Mouse (Mus musculus) midbrain, embryonic 13.5 days (tissue): ENCODE results near the gene Ldlrad3. TPM values are rescaled to one million over a fixed set of nuclear protein-coding genes. Genes with fewer than 3 reads are reported as not detected.

Experiments
- ATAC-seq: fragments of 200-750 bp; cut with Nextera tagmentation; 2 replicates; pipeline ENCODE4 v1.8.0; 2017; ENCODE audit warnings: mild to moderate bottlenecking, moderate TSS enrichment, moderate library complexity
- H3K27ac ChIP-seq: fragments of 300-500 bp; sonication (generic); 2 replicates; pipeline ENCODE4 v1.5.1; 2015; ENCODE audit warnings: inconsistent platforms, mild to moderate bottlenecking, moderate library complexity
- H3K27me3 ChIP-seq: fragments of 300-500 bp; sonication (generic); 2 replicates; pipeline ENCODE4 v1.6.1; 2015; ENCODE audit warnings: mild to moderate bottlenecking, inconsistent platforms
- H3K36me3 ChIP-seq: fragments of 300-500 bp; sonication (generic); 2 replicates; pipeline ENCODE4 v1.6.1; 2015; ENCODE audit warnings: mild to moderate bottlenecking, inconsistent platforms
- H3K4me1 ChIP-seq: fragments of 300-500 bp; sonication (generic); replicated peaks from 2 replicates; pipeline ENCODE4 v1.6.1; 2015; ENCODE audit warnings: inconsistent platforms
- H3K4me2 ChIP-seq: fragments of 300-500 bp; sonication (generic); replicated peaks from 2 replicates; pipeline ENCODE4 v1.6.1; 2015; ENCODE audit warnings: moderate library complexity, mild to moderate bottlenecking, inconsistent platforms
- H3K4me3 ChIP-seq: fragments of 300-500 bp; sonication (generic); replicated peaks from 2 replicates; pipeline ENCODE4 v1.5.1; 2015; ENCODE audit warnings: mild to moderate bottlenecking, inconsistent platforms
- H3K9ac ChIP-seq: fragments of 300-500 bp; sonication (generic); replicated peaks from 2 replicates; pipeline ENCODE4 v1.6.1; 2015; ENCODE audit warnings: mild to moderate bottlenecking, inconsistent platforms
- H3K9me3 ChIP-seq: fragments of 300-500 bp; sonication (generic); 2 replicates; pipeline ENCODE4 v1.6.1; 2016; ENCODE audit warnings: mild to moderate bottlenecking, inconsistent platforms
- WGBS: fragments of 180-500 bp; shearing (Covaris S2); methylation state at CpG from one replicate; pipeline ENCODE4 v1.1.7; 2015; 5-methylcytosine and 5-hydroxymethylcytosine counted together
- polyA plus RNA-seq: library from polyadenylated mRNA; unstranded; fragments of >200 nt; fragmentation: Nextera tagmentation; extraction: Ambion mirVana; gene quantifications from 2 replicates; pipeline ENCODE4 v1.2.1, GENCODE M21; 2015

The Ldlrad3 gene
- polyA plus RNA-seq, 1 experiment from 2014 or later: 41.6 TPM

DNA sequence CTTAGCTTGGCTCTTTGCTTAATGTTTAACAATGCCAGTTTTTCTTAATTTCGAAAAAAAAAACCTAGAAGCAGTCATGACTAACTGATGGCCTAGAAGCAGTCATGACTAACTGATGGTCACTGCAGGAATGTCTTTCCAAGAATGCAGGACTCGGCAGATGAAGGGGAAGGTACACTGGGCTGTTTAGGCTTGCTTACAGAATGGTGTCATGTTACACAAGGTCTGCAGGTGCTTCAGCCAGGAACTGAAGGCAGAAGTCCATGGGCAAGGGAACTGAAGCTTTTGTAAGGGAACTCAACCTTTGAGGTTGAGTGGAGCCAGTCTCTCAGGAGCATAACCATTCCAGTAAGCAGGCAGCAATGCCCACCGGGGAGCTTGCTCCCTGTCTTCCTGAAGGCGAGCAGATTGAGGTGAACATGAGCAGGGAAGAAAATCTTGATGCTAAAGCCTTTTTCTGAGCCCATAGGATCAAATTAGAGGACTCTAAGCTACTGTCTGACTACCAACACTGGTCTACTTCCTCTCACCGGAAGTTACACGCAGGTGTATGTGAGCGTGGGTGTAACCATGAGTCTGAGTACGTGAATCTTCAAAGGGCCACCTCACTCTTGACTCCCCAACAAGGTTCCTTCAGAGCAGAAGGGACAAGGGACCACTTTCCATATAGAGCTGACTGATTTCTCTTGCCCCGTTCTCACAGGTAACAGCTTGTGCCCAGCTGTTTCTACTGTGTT, 193.4 kb downstream of the Ldlrad3 start:
- Histone ChIP-seq H3K4me2 (no peak overlapping the region), H3K9me3 (no peaks in the 10 kb centered on the region), H3K27ac (no peak overlapping the region), H3K9ac (no peak overlapping the region), H3K4me3 (no peak overlapping the region), H3K36me3 (no peaks in the 10 kb centered on the region), H3K27me3 (no peaks in the 10 kb centered on the region), H3K4me1 (peaks cover 22% of the 10 kb centered on the region)
- 89% methylated on average over 9 of the region's 9 CpGs for WGBS
- no peak for ATAC-seq

GRCm38 (mm10) chr2:101991726-101992125, 194.5 kb downstream of the Ldlrad3 start:
- H3K4me3 ChIP-seq: no peak overlapping the region
- no peak overlapping the region for H3K9ac ChIP-seq
- H3K9me3 ChIP-seq: no peaks in the 10 kb centered on the region
- no peaks in the 10 kb centered on the region for H3K36me3 ChIP-seq
- H3K4me2 ChIP-seq: no peak overlapping the region
- H3K4me1 ChIP-seq: peaks cover 22% of the 10 kb centered on the region
- H3K27ac ChIP-seq: no peak overlapping the region
- no peak for ATAC-seq
- no peaks in the 10 kb centered on the region for H3K27me3 ChIP-seq
- WGBS: 100% methylated on average over 2 of the region's 2 CpGs

GRCm38 (mm10) chr2:101986344-101987087, 199.7 kb downstream of the Ldlrad3 start:
- 0 out of 2 replicates have a peak overlapping the region, but pooled peaks have one; percentile 16 for H3K27ac ChIP-seq

GRCm38 (mm10) chr2:101983853-101984543, 202.2 kb downstream of the Ldlrad3 start:
- H3K36me3 ChIP-seq: no peaks in the 10 kb centered on the region
- H3K4me1 ChIP-seq: peaks cover 73% of the 10 kb centered on the region
- H3K27me3 ChIP-seq: no peaks in the 10 kb centered on the region
- H3K9ac ChIP-seq: no peak overlapping the region
- 81% methylated on average over 9 of the region's 9 CpGs for WGBS
- no peak for ATAC-seq
- H3K4me3 ChIP-seq: no peak overlapping the region
- no peak overlapping the region for H3K27ac ChIP-seq
- H3K9me3 ChIP-seq: no peaks in the 10 kb centered on the region
- no peak overlapping the region for H3K4me2 ChIP-seq

More at GRCm38 (mm10) chr2:101986344-101987087, 199.7 kb downstream of the Ldlrad3 start:
- H3K27me3 ChIP-seq: no peaks in the 10 kb centered on the region
- H3K36me3 ChIP-seq: no peaks in the 10 kb centered on the region
- no peak for ATAC-seq
- H3K9me3 ChIP-seq: no peaks in the 10 kb centered on the region
- H3K4me2 ChIP-seq: no peak overlapping the region
- WGBS: 81% methylated on average over 3 of the region's 3 CpGs
- peaks cover 51% of the 10 kb centered on the region for H3K4me1 ChIP-seq
- H3K4me3 ChIP-seq: no peak overlapping the region
- H3K9ac ChIP-seq: no peak overlapping the region

GRCm38 (mm10) chr2:101983082-101983852, 202.9 kb downstream of the Ldlrad3 start:
- ATAC-seq: no peak
- no peaks in the 10 kb centered on the region for H3K27me3 ChIP-seq

DNA sequence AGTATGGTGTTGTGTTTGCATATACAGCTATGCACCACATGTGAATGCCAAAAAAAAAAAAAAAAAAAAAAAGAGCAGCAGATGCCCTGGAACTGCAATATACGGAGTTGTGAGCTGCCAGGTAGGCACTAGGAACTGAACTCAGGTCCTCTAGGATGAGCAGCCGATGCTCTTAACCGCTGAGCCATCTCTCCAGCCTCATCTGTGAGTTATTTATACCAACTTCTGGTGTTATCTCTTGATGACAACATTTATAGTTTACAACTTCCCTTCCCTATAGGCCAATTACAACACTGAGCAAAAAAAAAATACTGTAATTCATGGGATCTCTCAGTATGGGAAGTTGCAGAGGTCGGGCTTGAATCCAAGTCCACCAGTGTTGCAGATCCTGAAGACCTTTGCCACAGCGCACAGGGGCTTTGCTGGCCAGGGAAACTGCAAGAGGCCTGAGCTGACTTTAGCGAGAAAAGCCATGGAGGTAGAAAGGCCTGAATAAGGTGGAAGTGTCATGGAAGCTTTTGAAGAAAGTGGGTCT, 204.2 kb downstream of the Ldlrad3 start:
- no peak for ATAC-seq
- WGBS: 85% methylated on average over 6 of the region's 6 CpGs
- 0 out of 2 replicates have a peak overlapping the region, but pooled peaks have one; percentile 66 for H3K27ac ChIP-seq

More at GRCm38 (mm10) chr2:101983082-101983852, 202.9 kb downstream of the Ldlrad3 start:
- Histone ChIP-seq H3K9ac (0 out of 2 replicates have a peak overlapping the region, but pooled peaks have one; percentile 17), H3K4me3 (no peak overlapping the region), H3K4me2 (no peak overlapping the region), H3K9me3 (no peaks in the 10 kb centered on the region), H3K27ac (peak overlapping the region; percentile 66), H3K36me3 (no peaks in the 10 kb centered on the region), H3K4me1 (peaks cover 80% of the 10 kb centered on the region)
- WGBS: 21% methylated on average over 15 of the region's 15 CpGs

GRCm38 (mm10) chr2:101981211-101981610, 205.0 kb downstream of the Ldlrad3 start:
- Histone ChIP-seq H3K4me2 (no peak overlapping the region), H3K27me3 (no peaks in the 10 kb centered on the region), H3K9me3 (no peaks in the 10 kb centered on the region), H3K27ac (peak overlapping the region; percentile 94), H3K36me3 (no peaks in the 10 kb centered on the region), H3K4me1 (peaks cover 86% of the 10 kb centered on the region), H3K4me3 (no peak overlapping the region), H3K9ac (no peak overlapping the region)
- ATAC-seq: no peak
- WGBS: 39% methylated on average over 2 of the region's 2 CpGs

More for the DNA sequence above, 204.2 kb downstream of the Ldlrad3 start:
- no peak overlapping the region for H3K4me2 ChIP-seq
- no peak overlapping the region for H3K4me3 ChIP-seq
- H3K27me3 ChIP-seq: no peaks in the 10 kb centered on the region
- H3K4me1 ChIP-seq: peaks cover 84% of the 10 kb centered on the region
- H3K9me3 ChIP-seq: no peaks in the 10 kb centered on the region
- H3K36me3 ChIP-seq: no peaks in the 10 kb centered on the region
- no peak overlapping the region for H3K9ac ChIP-seq

GRCm38 (mm10) chr2:101980456-101980947, 205.7 kb downstream of the Ldlrad3 start:
- H3K27me3 ChIP-seq: no peaks in the 10 kb centered on the region
- no peaks in the 10 kb centered on the region for H3K9me3 ChIP-seq
- no peak for ATAC-seq
- no peaks in the 10 kb centered on the region for H3K36me3 ChIP-seq
- no peak overlapping the region for H3K4me2 ChIP-seq
- peaks cover 90% of the 10 kb centered on the region for H3K4me1 ChIP-seq
- 9% methylated on average over 8 of the region's 8 CpGs for WGBS
- H3K27ac ChIP-seq: peak overlapping the region; percentile 94
- no peak overlapping the region for H3K4me3 ChIP-seq
- no peak overlapping the region for H3K9ac ChIP-seq

DNA sequence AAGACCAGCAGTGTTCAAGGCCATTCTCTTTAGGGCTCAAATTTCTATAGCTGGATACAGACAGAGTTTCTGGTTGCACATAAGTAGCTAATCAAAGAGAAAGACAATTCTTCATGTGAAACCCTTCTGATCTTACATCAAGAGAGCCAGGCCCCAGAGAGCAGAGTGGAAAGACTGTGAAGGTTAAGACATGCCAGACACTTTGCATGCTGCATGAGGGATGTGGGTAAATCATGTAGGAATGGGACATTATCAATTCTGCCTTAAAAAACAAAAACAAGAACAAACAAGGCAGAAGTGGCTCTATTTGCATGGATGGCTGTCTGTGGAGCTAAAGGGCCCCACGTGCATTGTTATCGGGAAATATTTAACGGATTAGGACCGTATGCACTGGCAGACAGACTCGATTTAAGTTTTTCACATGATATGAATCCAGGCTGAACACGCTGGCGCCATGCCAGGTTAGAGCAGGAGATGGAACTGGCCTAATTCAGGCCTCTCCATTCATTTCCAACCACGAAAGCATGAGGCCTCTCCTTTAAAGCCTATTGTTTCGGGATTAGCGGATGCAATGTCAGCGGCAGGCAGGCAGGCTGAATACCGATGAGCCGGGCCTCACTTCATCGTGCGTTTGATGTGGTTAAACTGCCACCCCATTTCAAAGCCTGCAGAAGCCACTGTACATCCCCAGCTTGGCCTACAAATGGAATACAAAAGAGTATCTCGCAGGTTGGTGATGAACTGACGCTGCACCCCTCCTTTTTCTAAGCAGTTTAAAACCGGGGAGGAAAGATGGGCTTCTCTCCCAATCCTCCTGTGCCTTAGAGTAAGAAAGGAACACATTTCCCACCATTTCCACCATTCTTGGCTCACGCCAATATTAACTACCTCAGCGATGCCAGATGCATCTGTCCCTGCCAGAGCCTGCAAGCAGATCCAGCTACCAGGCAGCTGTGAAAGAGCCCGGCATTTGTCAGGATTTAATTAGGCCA, 207.4 kb downstream of the Ldlrad3 start:
- Histone ChIP-seq H3K9ac (peak overlapping the region; percentile 21), H3K36me3 (no peaks in the 10 kb centered on the region), H3K4me2 (peak overlapping the region; percentile 24), H3K4me1 (peaks cover 83% of the 10 kb centered on the region), H3K27ac (peak overlapping the region; percentile 94), H3K27me3 (no peaks in the 10 kb centered on the region), H3K9me3 (no peaks in the 10 kb centered on the region), H3K4me3 (no peak overlapping the region)
- peak; percentile 88 for ATAC-seq
- 3% methylated on average over 21 of the region's 21 CpGs for WGBS

- no peaks in the 10 kb centered on the region for H3K27me3 ChIP-seq
- 43% methylated on average over 7 of the region's 7 CpGs for WGBS
- H3K4me1 ChIP-seq: peaks cover 68% of the 10 kb centered on the region
- no peaks in the 10 kb centered on the region for H3K9me3 ChIP-seq
- H3K9ac ChIP-seq: no peak overlapping the region
- H3K4me2 ChIP-seq: no peak overlapping the region
- no peaks in the 10 kb centered on the region for H3K36me3 ChIP-seq
- no peak for ATAC-seq
- no peak overlapping the region for H3K4me3 ChIP-seq
- peak overlapping the region; percentile 94 for H3K27ac ChIP-seq
Observed at GRCm38 (mm10) chr2:101976399-101977064, 209.7 kb downstream of the Ldlrad3 start.
